7 mouse cellular contexts compared by ENCODE assay signal in genomic region chr9:104408571-104409294, GRCm38 (mm10).
A peak's percentile ranks its signal among the peaks of the same experiment; 100 is the strongest.
DNase-seq lines count a peak whose midpoint lies in the region; ATAC-seq and TF ChIP-seq lines count a peak whose summit lies in the region.

No protein-coding gene starts in this region.

- H3K27me3 ChIP-seq in CH12.LX (replicated peaks), result no peaks in the 10 kb centered on the region
- no peaks in the 10 kb centered on the region for H3K27me3 ChIP-seq in forebrain, embryonic 10.5 days (ENCODE audit: poor library complexity, severe bottlenecking)
- H3K27me3 ChIP-seq in midbrain, embryonic 12.5 days, result peaks cover 19% of the 10 kb centered on the region

- ATAC-seq in midbrain, embryonic 12.5 days (ENCODE audit: low FRiP score, low read depth), result no peak

- H3K9me3 ChIP-seq in CH12.LX (replicated peaks; ENCODE audit: low read length), result no peaks in the 10 kb centered on the region
- H3K9me3 ChIP-seq in forebrain, embryonic 10.5 days, result no peaks in the 10 kb centered on the region
- no peaks in the 10 kb centered on the region for H3K9me3 ChIP-seq in midbrain, embryonic 12.5 days

- no peak for TF ChIP-seq POLR2A in CH12.LX (IDR thresholded peaks at IDR 0.05; ENCODE audit: low read depth, low read length)

- TF ChIP-seq CTCF in CH12.LX (conservative IDR thresholded peaks at IDR 0.05 in 1 of 2, IDR thresholded peaks at IDR 0.05 in 1 of 2; ENCODE audit: low read depth in 2 of 2, low read length in 2 of 2), result no peak
- TF ChIP-seq CTCF in left cerebral cortex, adult 2 months (IDR thresholded peaks at IDR 0.05), result no peak

- TF ChIP-seq RAD21 in CH12.LX (IDR thresholded peaks at IDR 0.05; ENCODE audit: low read depth, low read length), result no peak

- no peak for TF ChIP-seq EP300 in CH12.LX (IDR thresholded peaks at IDR 0.05; ENCODE audit: low read length)

- H3K4me1 ChIP-seq in CH12.LX (ENCODE audit: control insufficient read depth in 1 of 2, insufficient read depth in 2 of 2), result peaks cover 3 to 5% of the 10 kb centered on the region in 2 experiments; a peak in 3 of 4 replicates
- H3K4me1 ChIP-seq in forebrain, embryonic 10.5 days, result peaks cover 25% of the 10 kb centered on the region
- peaks cover 10% of the 10 kb centered on the region for H3K4me1 ChIP-seq in midbrain, embryonic 12.5 days

- no peak overlapping the region; the same call in 1 of the 2 replicates for H3K9ac ChIP-seq in CH12.LX (ENCODE audit: insufficient read depth, low read depth)
- no peak overlapping the region for H3K9ac ChIP-seq in midbrain, embryonic 12.5 days (replicated peaks)

- no peaks in the 10 kb centered on the region for H3K36me3 ChIP-seq in CH12.LX (replicated peaks in 1 of 2; ENCODE audit: control insufficient read depth in 1 of 2, insufficient read depth in 1 of 2, low read length in 1 of 2)
- H3K36me3 ChIP-seq in forebrain, embryonic 10.5 days (replicated peaks), result no peaks in the 10 kb centered on the region
- H3K36me3 ChIP-seq in midbrain, embryonic 12.5 days, result no peaks in the 10 kb centered on the region

- peak overlapping the region; percentile 37 to 52 (median 40) for H3K4me3 ChIP-seq in CH12.LX (replicated peaks in 1 of 3; ENCODE audit: low read depth in 2 of 3, low read length in 2 of 3, poor library complexity in 1 of 3)
- H3K4me3 ChIP-seq in forebrain, embryonic 10.5 days, result peak overlapping the region; percentile 56
- H3K4me3 ChIP-seq in left cerebral cortex, adult 2 months, result peak overlapping the region; percentile 45
- peak overlapping the region; percentile 41 for H3K4me3 ChIP-seq in midbrain, embryonic 12.5 days

- peak; percentile 68 for DNase-seq in CH12.LX (ENCODE audit: extremely low read depth)
- peak; percentile 49 for DNase-seq in WW6 (ENCODE audit: low read depth, low spot score)
- peak; percentile 60 for DNase-seq in forebrain, embryonic 10.5 days (ENCODE audit: extremely low spot score, low spot score)
- peak; percentile 10 for DNase-seq in induced T-regulatory cell, adult 2 months (ENCODE audit: low read depth)
- DNase-seq in left cerebral cortex, adult 2 months (ENCODE audit: extremely low spot score in 1 of 2, low spot score in 2 of 2), result peak; percentile 59 to 69
- peak; percentile 42 for DNase-seq in testis, postnatal 10 days (ENCODE audit: low spot score)

- H3K79me2 ChIP-seq in CH12.LX (replicated peaks; ENCODE audit: control insufficient read depth, extremely low read depth, insufficient read depth, poor library complexity, severe bottlenecking), result no peaks in the 10 kb centered on the region

- dilution Hi-C loops in CH12.LX (cut with MboI; ENCODE audit: extremely low pct_ligation_motif_present, extremely low pct_unique_long_range_greater_than_20kb, low sequenced_read_pairs), result no loop called here

- WGBS in forebrain, embryonic 10.5 days, result 16% methylated on average over 21 of the region's 21 CpGs
- 22% methylated on average over 21 of the region's 21 CpGs for WGBS in midbrain, embryonic 12.5 days

- intact Hi-C loops in left cerebral cortex, adult 2 months (cut with DNase I), result loop anchor here (2.0 kb wide), 1 partner anchor 980 kb away; no protein-coding TSS in a partner anchor

- in situ Hi-C loops in CH12.LX (cut with MboI; ENCODE audit: low pct_ligation_motif_present, low pct_unique_long_range_greater_than_20kb, low sequenced_read_pairs), result no loop called here

- H3K27ac ChIP-seq in CH12.LX (ENCODE audit: insufficient read depth, low read depth), result no peak overlapping the region
- no peak overlapping the region for H3K27ac ChIP-seq in forebrain, embryonic 10.5 days
- H3K27ac ChIP-seq in left cerebral cortex, adult 2 months, result no peak overlapping the region
- no peak overlapping the region for H3K27ac ChIP-seq in midbrain, embryonic 12.5 days (replicated peaks)

- H3K4me2 ChIP-seq in CH12.LX (ENCODE audit: insufficient read depth, low read depth, poor library complexity, severe bottlenecking), result peak overlapping the region; percentile 39
- H3K4me2 ChIP-seq in midbrain, embryonic 12.5 days (replicated peaks), result peak overlapping the region; percentile 61

TF ChIP-seq in CH12.LX, 34 proteins besides CTCF, POLR2A, EP300 and RAD21:
- TF ChIP-seq UBTF (IDR thresholded peaks at IDR 0.05; ENCODE audit: low read depth, low read length) (no peak), MAX (IDR thresholded peaks at IDR 0.05; ENCODE audit: low read length) (no peak), MAZ (IDR thresholded peaks at IDR 0.05; ENCODE audit: low read depth, low read length) (no peak), CHD1 (IDR thresholded peaks at IDR 0.05; ENCODE audit: low read depth, low read length) (no peak), NELFE (IDR thresholded peaks at IDR 0.05; ENCODE audit: low read depth, low read length) (no peak), E2F4 (IDR thresholded peaks at IDR 0.05; ENCODE audit: insufficient replicate concordance, low read depth, low read length) (0 out of 2 replicates have a peak, but pooled peaks have one; percentile 48), ZMIZ1 (IDR thresholded peaks at IDR 0.05; ENCODE audit: low read depth, low read length) (no peak), ELF1 (IDR thresholded peaks at IDR 0.05; ENCODE audit: low read depth, low read length) (peak; percentile 83), JUND (conservative IDR thresholded peaks at IDR 0.05; ENCODE audit: low read depth, low read length) (no peak), TBP (conservative IDR thresholded peaks at IDR 0.05; ENCODE audit: low read depth, low read length) (peak; percentile 99), KAT2A (IDR thresholded peaks at IDR 0.05; ENCODE audit: insufficient replicate concordance, low read length) (peak; percentile 68; the same call in 1 of the 2 replicates), IRF4 (IDR thresholded peaks at IDR 0.05; ENCODE audit: low read depth, low read length) (0 out of 2 replicates have a peak, but pooled peaks have one; percentile 12), NRF1 (IDR thresholded peaks at IDR 0.05; ENCODE audit: low read depth, low read length) (peak; percentile 83), POLR2AphosphoS2 (IDR thresholded peaks at IDR 0.05; ENCODE audit: low read depth, low read length) (no peak), ZKSCAN1 (IDR thresholded peaks at IDR 0.05; ENCODE audit: borderline replicate concordance, low read depth, low read length) (no peak), MAFK (IDR thresholded peaks at IDR 0.05; ENCODE audit: insufficient replicate concordance, low read length) (peak; percentile 95), SIN3A (IDR thresholded peaks at IDR 0.05; ENCODE audit: low read length) (peak; percentile 51), MXI1 (IDR thresholded peaks at IDR 0.05; ENCODE audit: low read depth, low read length) (peak; percentile 57; the same call in 1 of the 2 replicates), USF2 (conservative IDR thresholded peaks at IDR 0.05; ENCODE audit: low read depth, low read length) (no peak), ETS1 (conservative IDR thresholded peaks at IDR 0.05; ENCODE audit: low read depth, low read length) (no peak), BHLHE40 (IDR thresholded peaks at IDR 0.05; ENCODE audit: low read depth, low read length) (no peak; the same call in 1 of the 2 replicates)

Comparison
In these comparisons a context has a peak if more than half of its experiments do, and no peak if none do; other contexts are left out.
1. DNase-seq: peak in every context shown above with its lines; median percentile 68 in CH12.LX; 64 in left cerebral cortex, adult 2 months; 60 in forebrain, embryonic 10.5 days; 49 in WW6; 42 in testis, postnatal 10 days; 10 in induced T-regulatory cell, adult 2 months.